Mouse (Mus musculus) liver, adult 2 months (tissue): ENCODE results near the gene Dnm3. TPM values are rescaled to one million over a fixed set of nuclear protein-coding genes. Genes with fewer than 3 reads are reported as not detected.

ENCODE experiments used
- DNase-seq: peaks from one replicate; pipeline ENCODE4 v3.0.0-alpha.2; 2011; ENCODE audit warnings: low read depth, low spot score; ENCODE audit errors: extremely low read depth
- H3K27ac ChIP-seq: fragments of 200-500 bp; replicated peaks from 2 replicates; pipeline ENCODE4 v1.5.1; 2012; ENCODE audit warnings: low read depth, mild to moderate bottlenecking, control low read depth, inconsistent platforms, low read length; ENCODE audit not compliant: insufficient read depth
- H3K27me3 ChIP-seq: fragments of 200-500 bp; 2 replicates; pipeline ENCODE4 v1.6.1; 2012; ENCODE audit warnings: mild to moderate bottlenecking, moderate library complexity, low read length, inconsistent platforms; ENCODE audit not compliant: control insufficient read depth, insufficient read depth
- H3K36me3 ChIP-seq: fragments of 200-500 bp; 2 replicates; pipeline ENCODE4 v1.6.1; 2012; ENCODE audit warnings: low read length, inconsistent platforms; ENCODE audit not compliant: control insufficient read depth, insufficient read depth
- H3K4me1 ChIP-seq: fragments of 200-500 bp; 2 replicates; pipeline ENCODE4 v1.6.1; 2011; ENCODE audit warnings: low read length; ENCODE audit not compliant: control insufficient read depth, insufficient read depth
- H3K4me3 ChIP-seq: fragments of 200-500 bp; 2 replicates; pipeline ENCODE4 v1.5.1; 2011; ENCODE audit warnings: low read depth, mild to moderate bottlenecking, control low read depth, low read length, moderate library complexity; ENCODE audit not compliant: insufficient read depth
- H3K79me2 ChIP-seq: fragments of 200-500 bp; 2 replicates; pipeline ENCODE4 v1.6.1; 2012; ENCODE audit warnings: inconsistent platforms, mild to moderate bottlenecking, low read length, moderate library complexity; ENCODE audit not compliant: control insufficient read depth, insufficient read depth
- H3K9ac ChIP-seq: fragments of 200-500 bp; 2 replicates; pipeline ENCODE4 v1.6.1; 2012; ENCODE audit warnings: low read depth, mild to moderate bottlenecking, control low read depth, inconsistent platforms, low read length
- CTCF ChIP-seq: fragments of 200-500 bp; IDR thresholded peaks from 2 replicates; pipeline ENCODE4 v1.5.1; 2011; ENCODE audit warnings: low read depth, low read length, control low read depth
- POLR2A ChIP-seq: fragments of 200-500 bp; IDR thresholded peaks from 2 replicates; pipeline ENCODE4 v1.6.1; 2011; ENCODE audit warnings: low read length, control low read depth; ENCODE audit not compliant: insufficient read depth; ENCODE audit errors: extremely low read depth
- WGBS: fragments of 180-500 bp; shearing (Covaris S2); methylation state at CpG from one replicate; pipeline ENCODE4 v1.1.7; 2018; 5-methylcytosine and 5-hydroxymethylcytosine counted together
- polyA plus RNA-seq: library from polyadenylated mRNA; depleted of rRNA; stranded (reverse); fragments of >200 nt; gene quantifications from 2 replicates; pipeline ENCODE4 v1.2.3, GENCODE M21; 2012
- total RNA-seq: library from RNA; depleted of rRNA; stranded (reverse); fragments of >200 nt; gene quantifications from 2 replicates; pipeline ENCODE4 v1.2.3, GENCODE M21; 2014

The Dnm3 gene
- total and polyA plus RNA-seq, 2 experiments, result 0.46 to 0.60 TPM

- 79% methylated on average over 3 of the region's 3 CpGs for WGBS
- no peaks in the 10 kb centered on the region for H3K79me2 ChIP-seq
- no peaks in the 10 kb centered on the region for H3K36me3 ChIP-seq
- H3K4me1 ChIP-seq, result peaks cover 12% of the 10 kb centered on the region
- DNase-seq, result no peak
- H3K27me3 ChIP-seq, result no peaks in the 10 kb centered on the region
- no peak overlapping the region for H3K9ac ChIP-seq
- no peak overlapping the region for H3K27ac ChIP-seq
- no peak overlapping the region for H3K4me3 ChIP-seq
- TF ChIP-seq CTCF (no peak), POLR2A (no peak)
These were observed 239.2 kb downstream of the Dnm3 start for GRCm38 (mm10) chr1:162238646-162239045.

- H3K9ac ChIP-seq, result no peak overlapping the region
- TF ChIP-seq CTCF, result no peak
- TF ChIP-seq POLR2A, result no peak
- 96% methylated on average over 7 of the region's 7 CpGs for WGBS
- H3K79me2 ChIP-seq, result no peaks in the 10 kb centered on the region
- DNase-seq, result no peak
- no peak overlapping the region for H3K4me3 ChIP-seq
- no peak overlapping the region for H3K27ac ChIP-seq
- H3K4me1 ChIP-seq, result peaks cover 12% of the 10 kb centered on the region
- no peaks in the 10 kb centered on the region for H3K27me3 ChIP-seq
- no peaks in the 10 kb centered on the region for H3K36me3 ChIP-seq
These were observed 241.1 kb downstream of the Dnm3 start for GRCm38 (mm10) chr1:162236624-162237159.

GRCm38 (mm10) chr1:162225621-162226147, 252.2 kb downstream of the Dnm3 start:
- Histone ChIP-seq H3K79me2 (no peaks in the 10 kb centered on the region), H3K27me3 (no peaks in the 10 kb centered on the region), H3K4me1 (no peaks in the 10 kb centered on the region; the same call in 1 of the 2 replicates), H3K36me3 (no peaks in the 10 kb centered on the region), H3K4me3 (no peak overlapping the region), H3K9ac (no peak overlapping the region), H3K27ac (no peak overlapping the region)
- DNase-seq, result no peak
- TF ChIP-seq POLR2A (no peak), CTCF (no peak)
- WGBS, result 88% methylated on average over 7 of the region's 7 CpGs

- 71% methylated on average over 10 of the region's 10 CpGs for WGBS
- H3K36me3 ChIP-seq, result no peaks in the 10 kb centered on the region
- H3K27me3 ChIP-seq, result no peaks in the 10 kb centered on the region
- H3K4me3 ChIP-seq, result no peak overlapping the region
- TF ChIP-seq POLR2A, result no peak
- TF ChIP-seq CTCF, result no peak
- no peak for DNase-seq
- no peaks in the 10 kb centered on the region; the same call in 1 of the 2 replicates for H3K4me1 ChIP-seq
- no peak overlapping the region for H3K9ac ChIP-seq
- H3K79me2 ChIP-seq, result no peaks in the 10 kb centered on the region
- H3K27ac ChIP-seq, result no peak overlapping the region
These were observed 252.8 kb downstream of the Dnm3 start for GRCm38 (mm10) chr1:162224817-162225605.

GRCm38 (mm10) chr1:162224061-162224460, 253.8 kb downstream of the Dnm3 start:
- Histone ChIP-seq H3K36me3 (no peaks in the 10 kb centered on the region), H3K4me1 (no peaks in the 10 kb centered on the region; the same call in 1 of the 2 replicates), H3K27me3 (no peaks in the 10 kb centered on the region), H3K79me2 (no peaks in the 10 kb centered on the region), H3K4me3 (no peak overlapping the region), H3K27ac (no peak overlapping the region), H3K9ac (no peak overlapping the region)
- WGBS, result 91% methylated on average over 3 of the region's 3 CpGs
- DNase-seq, result no peak
- TF ChIP-seq POLR2A, result no peak
- TF ChIP-seq CTCF, result no peak
